Mouse (Mus musculus): ENCODE measurements around the gene F2r. TPM values are rescaled to one million over a fixed set of nuclear protein-coding genes. Genes with fewer than 3 reads are reported as not detected.

Gene F2r
- total RNA-seq, 1 experiment: 113 TPM

DNA sequence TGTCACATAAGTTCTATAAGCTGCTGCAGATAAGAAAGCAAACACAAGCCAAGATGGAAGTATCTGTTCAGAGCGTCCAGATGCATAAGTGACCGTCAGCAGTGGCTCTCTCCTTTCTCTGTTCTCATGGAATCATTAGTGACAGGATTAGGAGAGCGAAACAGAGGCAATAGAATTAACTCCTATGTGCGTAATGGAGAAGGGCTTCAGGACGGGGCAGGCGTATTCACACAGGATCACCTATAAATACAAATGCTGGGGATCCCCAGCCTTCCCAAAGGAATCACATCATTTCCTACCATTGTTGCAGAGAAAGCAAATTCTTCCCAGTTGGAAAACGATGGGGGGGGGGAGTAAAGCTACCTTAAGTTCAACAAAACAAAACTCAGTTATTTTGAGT lies 41.1 kb upstream of the F2r start:
- no peak for DNase-seq (ENCODE audit: low read depth, low spot score)
- Histone ChIP-seq H3K9ac (ENCODE audit: insufficient read depth, low read depth, low read length, poor library complexity, severe bottlenecking) (no peak overlapping the region), H3K36me3 (ENCODE audit: control insufficient read depth, insufficient read depth, low read length, poor library complexity, severe bottlenecking) (no peaks in the 10 kb centered on the region; the same call in 1 of the 2 replicates), H3K4me3 (ENCODE audit: insufficient read depth in 1 of 2, low read depth in 1 of 2, low read length in 2 of 2, poor library complexity in 1 of 2, severe bottlenecking in 1 of 2) (no peak overlapping the region), H3K9me3 (ENCODE audit: control insufficient read depth, insufficient read depth, low read depth, low read length) (no peaks in the 10 kb centered on the region), H3K4me1 (ENCODE audit: control insufficient read depth in 2 of 2, insufficient read depth in 2 of 2, low read length in 2 of 2, poor library complexity in 1 of 2) (peaks cover 10 to 20% of the 10 kb centered on the region in 2 experiments; a peak in 2 of 4 replicates), H3K27ac (ENCODE audit: insufficient read depth, low read depth, low read length, poor library complexity, severe bottlenecking) (no peak overlapping the region)
- in situ Hi-C loops (cut with MboI; ENCODE audit: low sequenced_read_pairs in 2 of 2, unreplicated experiment in 2 of 2): no loop called here
- TF ChIP-seq CHD2 (IDR thresholded peaks at IDR 0.05; ENCODE audit: low read depth, low read length) (no peak), ZNF384 (IDR thresholded peaks at IDR 0.05; ENCODE audit: low read depth, low read length) (no peak)

DNA sequence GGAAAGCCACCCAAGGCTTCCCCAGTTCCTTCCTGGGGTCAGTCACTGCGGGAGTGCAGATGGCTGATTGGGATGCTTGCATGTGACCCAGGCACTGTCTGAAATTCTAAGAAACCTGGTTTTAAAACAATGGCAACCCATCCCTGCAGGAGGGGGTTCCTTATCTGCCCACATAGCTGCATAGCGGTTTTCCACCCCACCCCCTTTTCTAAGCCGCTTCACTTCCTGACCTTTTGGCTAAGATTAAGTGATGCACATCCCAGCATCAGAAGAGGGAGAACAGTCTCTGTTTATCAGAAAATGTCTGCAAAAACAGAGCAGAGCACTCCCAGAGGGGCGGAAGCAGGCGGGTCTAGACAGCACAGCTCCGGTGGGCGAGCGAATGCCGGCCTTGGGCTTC lies 38.9 kb upstream of the F2r start:
- peak; percentile 61 for DNase-seq (ENCODE audit: low read depth, low spot score)
- peak overlapping the region; percentile 86 for H3K27ac ChIP-seq (ENCODE audit: insufficient read depth, low read depth, low read length, poor library complexity, severe bottlenecking)
- no peaks in the 10 kb centered on the region; the same call in 1 of the 2 replicates for H3K36me3 ChIP-seq (ENCODE audit: control insufficient read depth, insufficient read depth, low read length, poor library complexity, severe bottlenecking)

DNA sequence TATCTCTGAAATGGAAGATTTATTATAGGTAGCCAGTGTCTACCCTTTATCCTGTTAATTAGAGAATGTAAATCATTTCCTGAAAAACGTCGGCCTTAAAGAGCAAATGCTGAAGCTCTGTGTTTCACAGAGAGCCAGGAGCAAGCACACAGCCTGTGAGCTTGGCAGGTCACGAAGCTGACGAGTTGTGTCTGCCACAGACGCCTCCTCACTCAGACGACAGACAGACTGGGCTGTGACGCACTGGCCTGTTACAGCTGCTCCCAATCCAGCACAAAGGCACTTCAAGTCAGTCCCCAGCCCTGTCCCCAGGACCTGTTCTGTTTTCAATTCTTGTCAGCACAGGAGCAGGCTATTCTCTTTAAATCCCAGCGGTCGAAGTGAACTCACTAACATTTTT lies 37.0 kb upstream of the F2r start:
- no peak overlapping the region for H3K4me3 ChIP-seq (ENCODE audit: insufficient read depth in 1 of 2, low read depth in 1 of 2, low read length in 2 of 2, poor library complexity in 1 of 2, severe bottlenecking in 1 of 2)
- H3K27ac ChIP-seq (ENCODE audit: insufficient read depth, low read depth, low read length, poor library complexity, severe bottlenecking): no peak overlapping the region
- no peak for TF ChIP-seq CHD2 (IDR thresholded peaks at IDR 0.05; ENCODE audit: low read depth, low read length)
- no peak for TF ChIP-seq HCFC1 (IDR thresholded peaks at IDR 0.05; ENCODE audit: borderline replicate concordance, insufficient read depth, low read length)
- TF ChIP-seq ZNF384 (IDR thresholded peaks at IDR 0.05; ENCODE audit: low read depth, low read length): no peak
- TF ChIP-seq MAFK (IDR thresholded peaks at IDR 0.05; ENCODE audit: insufficient read depth, low read depth, low read length): no peak
- no peak for TF ChIP-seq ZC3H11A (IDR thresholded peaks at IDR 0.05; ENCODE audit: borderline replicate concordance, low read depth, low read length)
- no peak for DNase-seq (ENCODE audit: low read depth, low spot score)
- peaks cover 10 to 17% of the 10 kb centered on the region in 2 experiments; a peak in 2 of 4 replicates for H3K4me1 ChIP-seq (ENCODE audit: control insufficient read depth in 2 of 2, insufficient read depth in 2 of 2, low read length in 2 of 2, poor library complexity in 1 of 2)
- H3K9me3 ChIP-seq (ENCODE audit: control insufficient read depth, insufficient read depth, low read depth, low read length): no peaks in the 10 kb centered on the region
- in situ Hi-C loops (cut with MboI; ENCODE audit: low sequenced_read_pairs in 2 of 2, unreplicated experiment in 2 of 2): no loop called here
- no peaks in the 10 kb centered on the region; the same call in 1 of the 2 replicates for H3K36me3 ChIP-seq (ENCODE audit: control insufficient read depth, insufficient read depth, low read length, poor library complexity, severe bottlenecking)
- H3K9ac ChIP-seq (ENCODE audit: insufficient read depth, low read depth, low read length, poor library complexity, severe bottlenecking): no peak overlapping the region

More for the DNA sequence above, 38.9 kb upstream of the F2r start:
- Histone ChIP-seq H3K9me3 (ENCODE audit: control insufficient read depth, insufficient read depth, low read depth, low read length) (no peaks in the 10 kb centered on the region), H3K9ac (ENCODE audit: insufficient read depth, low read depth, low read length, poor library complexity, severe bottlenecking) (no peak overlapping the region), H3K4me3 (ENCODE audit: insufficient read depth in 1 of 2, low read depth in 1 of 2, low read length in 2 of 2, poor library complexity in 1 of 2, severe bottlenecking in 1 of 2) (no peak overlapping the region), H3K4me1 (ENCODE audit: control insufficient read depth in 2 of 2, insufficient read depth in 2 of 2, low read length in 2 of 2, poor library complexity in 1 of 2) (peaks cover 10 to 20% of the 10 kb centered on the region in 2 experiments; a peak in 2 of 4 replicates)
- TF ChIP-seq CHD2 (IDR thresholded peaks at IDR 0.05; ENCODE audit: low read depth, low read length) (0 out of 2 replicates have a peak, but pooled peaks have one; percentile 44), MAFK (IDR thresholded peaks at IDR 0.05; ENCODE audit: insufficient read depth, low read depth, low read length) (no peak)
- in situ Hi-C loops (cut with MboI; ENCODE audit: low sequenced_read_pairs in 2 of 2, unreplicated experiment in 2 of 2): no loop called here

DNA sequence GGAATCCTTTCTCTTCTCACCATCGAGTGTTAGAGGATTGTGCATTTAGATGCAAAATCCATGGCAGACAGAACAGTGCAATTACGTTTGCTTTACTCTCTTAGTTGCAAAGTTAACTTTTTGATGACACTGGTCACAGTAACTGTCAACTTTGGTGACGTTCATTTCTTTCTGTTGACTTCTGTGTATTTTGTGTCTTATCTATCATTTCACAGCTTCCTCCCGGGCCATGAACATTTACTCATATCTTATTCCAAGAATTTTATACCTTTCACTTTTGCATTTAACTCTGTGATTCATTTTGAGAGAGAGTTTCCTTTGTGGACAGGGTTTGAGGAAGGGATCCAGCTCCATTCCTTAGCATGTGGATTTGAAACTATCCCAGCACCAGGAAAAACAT lies 35.4 kb upstream of the F2r start:
- in situ Hi-C loops (cut with MboI; ENCODE audit: low sequenced_read_pairs in 2 of 2, unreplicated experiment in 2 of 2): no loop called here
- Histone ChIP-seq H3K4me3 (ENCODE audit: insufficient read depth in 1 of 2, low read depth in 1 of 2, low read length in 2 of 2, poor library complexity in 1 of 2, severe bottlenecking in 1 of 2) (no peak overlapping the region), H3K9ac (ENCODE audit: insufficient read depth, low read depth, low read length, poor library complexity, severe bottlenecking) (no peak overlapping the region), H3K36me3 (ENCODE audit: control insufficient read depth, insufficient read depth, low read length, poor library complexity, severe bottlenecking) (no peaks in the 10 kb centered on the region; the same call in 1 of the 2 replicates), H3K9me3 (ENCODE audit: control insufficient read depth, insufficient read depth, low read depth, low read length) (no peaks in the 10 kb centered on the region), H3K4me1 (ENCODE audit: control insufficient read depth in 2 of 2, insufficient read depth in 2 of 2, low read length in 2 of 2, poor library complexity in 1 of 2) (peaks cover 10 to 17% of the 10 kb centered on the region in 2 experiments; a peak in 2 of 4 replicates), H3K27ac (ENCODE audit: insufficient read depth, low read depth, low read length, poor library complexity, severe bottlenecking) (no peak overlapping the region)
- no peak for DNase-seq (ENCODE audit: low read depth, low spot score)
- no peak for TF ChIP-seq CHD2 (IDR thresholded peaks at IDR 0.05; ENCODE audit: low read depth, low read length)
- no peak for TF ChIP-seq MAFK (IDR thresholded peaks at IDR 0.05; ENCODE audit: insufficient read depth, low read depth, low read length)
- TF ChIP-seq ZNF384 (IDR thresholded peaks at IDR 0.05; ENCODE audit: low read depth, low read length): no peak
- no peak for TF ChIP-seq ZC3H11A (IDR thresholded peaks at IDR 0.05; ENCODE audit: borderline replicate concordance, low read depth, low read length)
- TF ChIP-seq HCFC1 (IDR thresholded peaks at IDR 0.05; ENCODE audit: borderline replicate concordance, insufficient read depth, low read length): no peak
